Mouse (Mus musculus) midbrain, embryonic 15.5 days (tissue): ENCODE measurements around the gene Uba52. TPM values are rescaled to one million over a fixed set of nuclear protein-coding genes. Genes with fewer than 3 reads are reported as not detected.

ENCODE experiments used
- ATAC-seq: fragments of 200-750 bp; cut with Nextera tagmentation; replicated peaks from 2 replicates; pipeline ENCODE4 v1.8.0; 2017; ENCODE audit warnings: moderate TSS enrichment
- H3K27ac ChIP-seq: fragments of 300-500 bp; sonication (generic); 2 replicates; pipeline ENCODE4 v1.5.1; 2015; ENCODE audit warnings: mild to moderate bottlenecking, inconsistent platforms
- H3K27me3 ChIP-seq: fragments of 300-500 bp; sonication (generic); replicated peaks from 2 replicates; pipeline ENCODE4 v1.6.1; 2015; ENCODE audit warnings: inconsistent platforms
- H3K36me3 ChIP-seq: fragments of 300-500 bp; sonication (generic); replicated peaks from 2 replicates; pipeline ENCODE4 v1.6.1; 2015; ENCODE audit warnings: inconsistent platforms
- H3K4me1 ChIP-seq: fragments of 300-500 bp; sonication (generic); 2 replicates; pipeline ENCODE4 v1.6.1; 2015; ENCODE audit warnings: inconsistent platforms
- H3K4me2 ChIP-seq: fragments of 300-500 bp; sonication (generic); 2 replicates; pipeline ENCODE4 v1.6.1; 2015; ENCODE audit warnings: inconsistent platforms, mild to moderate bottlenecking, moderate library complexity
- H3K4me3 ChIP-seq: fragments of 300-500 bp; sonication (generic); 2 replicates; pipeline ENCODE4 v1.5.1; 2015; ENCODE audit warnings: mild to moderate bottlenecking, inconsistent platforms
- H3K9ac ChIP-seq: fragments of 300-500 bp; sonication (generic); 2 replicates; pipeline ENCODE4 v1.6.1; 2015; ENCODE audit warnings: mild to moderate bottlenecking, inconsistent platforms
- H3K9me3 ChIP-seq: fragments of 300-500 bp; sonication (generic); 2 replicates; pipeline ENCODE4 v1.6.1; 2016; ENCODE audit warnings: inconsistent platforms
- WGBS: fragments of 180-500 bp; shearing (Covaris S2); methylation state at CpG from one replicate; pipeline ENCODE4 v1.1.7; 2015; ENCODE audit warnings: mixed read lengths; 5-methylcytosine and 5-hydroxymethylcytosine counted together
- polyA plus RNA-seq: library from polyadenylated mRNA; unstranded; fragments of >200 nt; fragmentation: Nextera tagmentation; extraction: Ambion mirVana; gene quantifications from 2 replicates; pipeline ENCODE4 v1.2.1, GENCODE M21; 2015

Gene Uba52
- polyA plus RNA-seq = 587 and 620 TPM in 2 replicates

DNA sequence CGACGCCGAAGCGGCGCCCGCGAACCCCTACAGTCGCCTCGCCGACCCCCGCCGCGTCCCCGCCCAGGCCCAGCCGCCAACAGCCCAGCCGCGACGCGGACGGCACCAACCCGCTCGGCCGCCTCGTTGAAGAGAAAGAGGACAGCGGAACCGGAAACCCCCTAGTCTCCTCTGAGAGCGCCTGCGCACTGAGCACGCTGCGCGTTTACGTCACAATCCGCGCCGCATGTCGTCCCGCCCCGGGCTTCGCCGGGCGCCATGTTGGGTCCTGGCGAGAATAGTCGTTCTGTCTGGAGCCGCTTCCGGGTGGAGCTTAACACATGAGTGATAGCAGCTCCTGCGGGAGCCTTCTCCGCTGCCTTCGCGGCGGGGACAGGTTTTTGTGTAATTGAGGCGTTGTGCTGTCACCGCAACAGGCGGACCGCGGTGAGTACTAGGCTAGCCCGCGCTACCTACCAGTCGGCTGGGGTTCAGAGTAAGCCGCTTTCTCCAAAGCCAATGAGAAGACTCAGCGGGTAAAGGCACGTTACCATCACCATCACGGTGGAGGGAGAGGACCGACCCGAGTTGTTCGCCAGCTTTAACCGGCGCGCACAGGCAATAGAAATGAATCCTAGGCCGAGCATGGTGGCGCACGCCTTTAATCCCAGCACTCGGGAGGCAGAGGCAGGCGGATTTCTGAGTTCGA lies at the start of gene Uba52:
Gene Uba52 (minus strand): TSS at position 574 of the 688 bp plus-strand sequence.
- no peaks in the 10 kb centered on the region for H3K9me3 ChIP-seq
- peaks cover 33% of the 10 kb centered on the region for H3K4me1 ChIP-seq
- H3K4me2 ChIP-seq = peak within 1 kb of the TSS; percentile 95
- peaks cover 8% of the 10 kb centered on the region; the same call in 1 of the 2 replicates for H3K36me3 ChIP-seq
- WGBS = 1% methylated on average over 74 of the region's 74 CpGs
- peak within 1 kb of the TSS; percentile 88 for H3K4me3 ChIP-seq
- peak within 1 kb of the TSS; percentile 97 for H3K27ac ChIP-seq
- no peaks in the 10 kb centered on the region for H3K27me3 ChIP-seq
- peak within 1 kb of the TSS; percentile 88 for H3K9ac ChIP-seq
- ATAC-seq = peak; percentile 86

DNA sequence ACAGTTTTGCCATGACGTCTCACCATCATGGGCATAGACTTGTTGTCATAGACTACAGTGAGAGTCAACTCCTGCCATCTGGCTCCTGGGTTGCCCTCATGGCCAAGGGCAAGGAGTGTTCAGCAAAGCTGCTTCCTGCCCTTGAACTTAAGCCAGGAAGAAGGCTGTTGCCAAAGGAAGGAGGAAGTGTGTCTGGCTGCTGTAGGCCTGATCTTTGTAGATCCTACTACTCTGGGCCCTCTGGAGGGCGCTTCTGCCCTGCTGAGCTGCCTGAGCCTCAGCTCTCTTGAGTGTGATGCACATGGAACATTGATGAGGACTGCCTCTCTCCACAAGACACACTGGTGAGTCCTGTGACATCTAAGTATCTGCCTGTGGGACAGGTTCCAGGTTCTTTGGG lies 49.5 kb upstream of the Uba52 start:
- Histone ChIP-seq H3K4me1 (peaks cover 5% of the 10 kb centered on the region; the same call in 1 of the 2 replicates), H3K4me2 (no peak overlapping the region), H3K27me3 (no peaks in the 10 kb centered on the region), H3K4me3 (no peak overlapping the region), H3K9ac (no peak overlapping the region), H3K9me3 (no peaks in the 10 kb centered on the region), H3K27ac (no peak overlapping the region), H3K36me3 (no peaks in the 10 kb centered on the region)
- ATAC-seq = no peak
- 90% methylated on average over 2 of the region's 2 CpGs for WGBS

DNA sequence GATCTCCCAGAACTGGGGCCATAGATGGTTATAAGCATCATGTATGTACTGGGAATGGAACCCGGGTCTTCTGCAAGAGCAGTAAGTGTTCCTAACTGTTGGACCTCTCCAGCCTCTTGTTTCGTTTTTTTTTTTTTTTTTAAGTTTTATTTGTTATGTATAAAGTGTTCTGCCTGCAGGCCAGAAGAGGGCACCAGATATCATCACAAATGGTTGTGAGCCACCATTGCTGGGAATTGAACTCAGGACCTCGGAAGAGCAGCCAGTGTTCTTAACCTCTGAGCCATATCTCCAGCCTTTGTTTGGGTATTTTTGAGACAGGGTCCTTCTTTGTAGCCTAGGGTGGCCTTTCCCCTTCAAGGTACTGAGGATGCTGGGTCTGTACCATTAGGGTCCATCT lies 48.4 kb upstream of the Uba52 start:
- 86% methylated on average over 3 of the region's 3 CpGs for WGBS
- H3K9me3 ChIP-seq = no peaks in the 10 kb centered on the region
- peaks cover 2% of the 10 kb centered on the region for H3K4me1 ChIP-seq
- no peaks in the 10 kb centered on the region for H3K36me3 ChIP-seq
- H3K4me3 ChIP-seq = no peak overlapping the region
- no peak overlapping the region for H3K9ac ChIP-seq
- ATAC-seq = no peak
- no peaks in the 10 kb centered on the region for H3K27me3 ChIP-seq
- no peak overlapping the region for H3K27ac ChIP-seq
- H3K4me2 ChIP-seq = no peak overlapping the region

DNA sequence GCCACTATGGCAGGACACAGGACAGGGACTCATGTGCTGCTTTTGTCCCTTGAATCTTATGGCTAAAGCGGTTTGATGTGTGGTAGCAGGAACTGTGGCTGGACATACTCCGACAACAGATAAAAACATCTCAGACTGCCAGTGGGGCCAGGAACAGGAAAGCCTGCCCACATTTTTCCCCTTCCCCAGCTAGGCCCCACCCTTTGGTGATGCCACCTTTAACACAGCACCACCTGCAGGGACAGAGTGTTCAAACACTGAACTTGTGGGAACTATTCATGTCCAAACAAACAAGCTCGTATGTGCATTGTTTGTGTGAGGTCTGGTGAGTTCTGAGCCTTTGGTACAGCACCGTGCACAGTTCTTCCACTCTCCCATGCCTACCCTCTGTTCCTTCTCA lies 47.7 kb upstream of the Uba52 start:
- no peak overlapping the region for H3K27ac ChIP-seq
- WGBS = 69% methylated on average over 4 of the region's 4 CpGs
- peaks cover 8% of the 10 kb centered on the region for H3K4me1 ChIP-seq
- no peak overlapping the region for H3K4me3 ChIP-seq
- no peaks in the 10 kb centered on the region for H3K36me3 ChIP-seq
- H3K9me3 ChIP-seq = no peaks in the 10 kb centered on the region
- ATAC-seq = no peak
- H3K9ac ChIP-seq = no peak overlapping the region
- no peak overlapping the region for H3K4me2 ChIP-seq
- no peaks in the 10 kb centered on the region for H3K27me3 ChIP-seq

DNA sequence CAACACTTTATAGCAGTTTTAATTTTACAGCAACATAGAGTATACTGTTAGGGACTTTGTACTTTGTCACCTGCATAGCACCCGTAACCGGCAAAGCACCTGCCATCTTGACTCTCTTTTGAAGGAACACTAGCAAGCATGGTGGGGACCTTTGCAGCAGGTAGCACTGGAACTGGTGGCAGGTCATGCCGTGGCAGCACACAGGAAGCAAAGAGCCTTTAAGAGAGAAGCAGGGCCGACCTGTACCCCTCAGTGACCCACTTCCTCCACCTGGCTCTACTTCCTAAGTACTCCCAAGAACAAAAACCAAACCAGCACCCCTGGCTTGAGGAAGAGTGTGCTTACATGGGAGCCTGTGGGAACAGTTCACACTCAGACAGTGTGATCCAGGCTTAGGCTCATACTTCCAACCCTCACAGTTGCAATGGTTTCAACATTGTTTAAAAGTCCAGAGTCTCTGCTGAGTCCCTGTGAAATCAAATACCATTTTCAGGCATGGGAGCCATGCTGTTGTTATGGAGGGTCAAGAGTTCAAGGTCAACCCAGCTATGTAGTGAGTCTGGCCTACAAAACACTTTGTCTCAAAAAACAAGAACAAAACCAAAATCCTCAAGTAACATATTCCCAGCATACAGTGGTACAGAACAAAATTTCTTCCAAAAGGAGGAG lies 44.6 kb upstream of the Uba52 start:
- no peak overlapping the region for H3K9ac ChIP-seq
- no peak for ATAC-seq
- no peaks in the 10 kb centered on the region for H3K9me3 ChIP-seq
- H3K36me3 ChIP-seq = no peaks in the 10 kb centered on the region
- H3K27me3 ChIP-seq = no peaks in the 10 kb centered on the region
- WGBS = 93% methylated on average over 4 of the region's 4 CpGs
- H3K4me3 ChIP-seq = no peak overlapping the region
- H3K4me2 ChIP-seq = no peak overlapping the region
- no peak overlapping the region for H3K27ac ChIP-seq
- peaks cover 14% of the 10 kb centered on the region for H3K4me1 ChIP-seq

DNA sequence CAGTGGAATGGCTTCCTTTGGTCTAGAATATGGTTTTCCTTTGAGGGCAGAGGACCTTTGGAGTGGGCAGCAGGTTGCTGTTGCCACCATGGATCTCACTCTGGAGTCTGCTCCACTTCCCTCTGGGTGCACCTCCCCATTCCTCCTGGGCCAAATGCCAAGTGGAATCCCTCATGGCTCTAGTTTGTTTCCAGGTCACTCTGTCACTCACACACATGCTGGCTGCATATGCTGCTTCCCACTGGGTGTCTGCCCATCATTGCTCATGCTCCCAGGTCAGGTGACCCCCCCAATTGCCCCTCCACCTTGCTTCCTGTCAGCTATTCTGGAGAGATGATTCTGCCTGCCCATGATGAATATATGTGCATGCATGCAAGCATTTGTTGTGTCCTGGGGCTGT lies 43.1 kb upstream of the Uba52 start:
- Histone ChIP-seq H3K4me3 (no peak overlapping the region), H3K27ac (no peak overlapping the region), H3K27me3 (no peaks in the 10 kb centered on the region), H3K4me2 (no peak overlapping the region), H3K4me1 (peaks cover 14% of the 10 kb centered on the region), H3K9ac (no peak overlapping the region), H3K36me3 (no peaks in the 10 kb centered on the region), H3K9me3 (no peaks in the 10 kb centered on the region)
- ATAC-seq = no peak

DNA sequence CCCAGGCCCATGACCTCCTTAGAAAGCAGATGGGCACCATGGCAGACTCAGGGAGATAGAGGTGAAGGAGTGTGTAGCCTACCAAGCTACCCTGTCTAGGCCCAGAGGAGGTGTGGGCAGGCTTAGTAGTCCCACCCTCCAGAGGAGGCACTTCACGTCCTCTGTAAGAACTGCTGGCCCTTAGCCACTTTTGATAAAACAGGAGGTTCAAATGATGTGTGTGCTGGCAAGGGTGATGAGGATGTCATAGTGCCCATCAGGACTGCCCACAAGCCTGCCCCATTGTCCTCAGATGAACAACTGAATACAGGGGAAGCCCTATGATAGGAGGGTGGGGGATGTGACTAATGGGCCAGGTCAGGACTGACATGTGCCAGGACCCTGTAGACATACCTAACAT lies 42.2 kb upstream of the Uba52 start:
- no peak overlapping the region for H3K27ac ChIP-seq
- H3K27me3 ChIP-seq = no peaks in the 10 kb centered on the region
- no peaks in the 10 kb centered on the region for H3K9me3 ChIP-seq
- H3K9ac ChIP-seq = no peak overlapping the region
- no peak overlapping the region for H3K4me3 ChIP-seq
- H3K4me1 ChIP-seq = peaks cover 14% of the 10 kb centered on the region
- H3K4me2 ChIP-seq = no peak overlapping the region
- 57% methylated on average over 1 of the region's 1 CpGs for WGBS
- H3K36me3 ChIP-seq = no peaks in the 10 kb centered on the region
- ATAC-seq = no peak

DNA sequence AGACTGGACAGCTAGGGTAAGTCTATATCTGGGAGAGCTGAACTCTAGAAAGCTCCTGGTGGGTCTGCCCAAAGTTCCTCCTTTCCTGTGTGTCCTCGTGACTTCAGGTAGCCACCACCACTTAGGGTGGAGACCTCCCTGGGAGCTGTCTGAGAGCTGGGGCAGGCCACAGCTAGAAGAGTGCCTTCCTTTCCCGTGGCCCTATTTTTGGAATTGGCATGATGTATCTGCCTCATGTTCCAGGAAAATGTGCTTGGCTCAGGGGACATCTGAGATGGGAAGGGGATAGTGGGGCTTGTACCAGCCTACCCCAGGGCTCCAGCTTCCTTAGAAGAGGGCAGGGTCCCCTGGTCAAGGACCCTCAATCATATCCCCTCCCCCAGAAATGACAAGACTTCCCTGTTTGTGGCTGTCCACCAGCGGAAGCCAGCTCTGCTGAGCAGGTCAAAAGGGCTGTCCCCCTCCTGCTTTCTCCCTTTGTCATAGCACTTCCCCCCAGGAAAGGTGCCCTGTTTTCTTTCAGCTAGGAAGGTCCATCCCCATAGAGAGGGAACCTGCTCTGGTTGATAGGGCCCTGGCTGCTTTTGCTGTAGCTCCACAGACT lies 41.1 kb upstream of the Uba52 start:
- Histone ChIP-seq H3K36me3 (no peaks in the 10 kb centered on the region), H3K9me3 (no peaks in the 10 kb centered on the region), H3K4me2 (no peak overlapping the region), H3K27ac (no peak overlapping the region), H3K27me3 (no peaks in the 10 kb centered on the region), H3K4me3 (no peak overlapping the region), H3K9ac (no peak overlapping the region), H3K4me1 (peaks cover 14% of the 10 kb centered on the region)
- no peak for ATAC-seq
- WGBS = 81% methylated on average over 3 of the region's 3 CpGs

DNA sequence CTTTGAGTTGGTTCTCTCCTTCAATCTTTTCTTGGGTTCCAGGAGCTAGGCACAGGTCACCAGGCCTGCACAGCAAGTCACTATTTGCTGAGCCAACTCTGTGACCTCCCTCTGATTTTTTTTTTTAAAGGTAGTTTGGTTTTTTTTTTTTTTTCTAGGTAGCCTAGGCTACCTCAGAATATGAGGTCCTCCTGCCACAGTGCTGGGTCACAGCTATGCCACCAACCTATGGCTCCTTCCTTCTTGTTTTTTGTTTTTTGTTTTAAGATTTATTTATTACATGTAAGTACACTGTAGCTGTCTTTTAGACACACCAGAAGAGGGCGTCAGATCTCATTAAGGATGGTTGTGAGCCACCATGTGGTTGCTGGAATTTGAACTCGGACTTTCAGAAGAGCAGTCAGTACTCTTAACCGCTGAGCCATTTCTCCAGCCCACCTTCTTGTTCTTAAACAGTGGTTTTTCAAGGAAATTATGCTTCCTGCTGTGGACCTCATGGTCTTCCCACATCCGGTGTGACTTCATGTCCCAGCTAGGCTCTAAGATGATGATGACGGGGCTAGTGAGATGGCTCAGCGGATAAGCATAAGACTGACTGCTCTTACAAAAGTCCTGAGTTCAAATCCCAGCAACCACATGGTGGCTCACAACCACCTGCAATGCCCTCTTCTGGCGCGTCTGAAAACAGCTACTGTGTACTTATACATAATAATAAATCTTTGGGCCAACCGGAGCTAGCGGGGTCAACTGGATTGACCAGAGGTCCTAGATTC lies 39.0 kb upstream of the Uba52 start:
- no peaks in the 10 kb centered on the region for H3K27me3 ChIP-seq
- peaks cover 14% of the 10 kb centered on the region for H3K4me1 ChIP-seq
- H3K36me3 ChIP-seq = no peaks in the 10 kb centered on the region
- H3K9me3 ChIP-seq = no peaks in the 10 kb centered on the region
- no peak overlapping the region for H3K27ac ChIP-seq
- ATAC-seq = no peak
- no peak overlapping the region for H3K4me3 ChIP-seq
- H3K4me2 ChIP-seq = no peak overlapping the region
- WGBS = 92% methylated on average over 10 of the region's 10 CpGs
- H3K9ac ChIP-seq = no peak overlapping the region

DNA sequence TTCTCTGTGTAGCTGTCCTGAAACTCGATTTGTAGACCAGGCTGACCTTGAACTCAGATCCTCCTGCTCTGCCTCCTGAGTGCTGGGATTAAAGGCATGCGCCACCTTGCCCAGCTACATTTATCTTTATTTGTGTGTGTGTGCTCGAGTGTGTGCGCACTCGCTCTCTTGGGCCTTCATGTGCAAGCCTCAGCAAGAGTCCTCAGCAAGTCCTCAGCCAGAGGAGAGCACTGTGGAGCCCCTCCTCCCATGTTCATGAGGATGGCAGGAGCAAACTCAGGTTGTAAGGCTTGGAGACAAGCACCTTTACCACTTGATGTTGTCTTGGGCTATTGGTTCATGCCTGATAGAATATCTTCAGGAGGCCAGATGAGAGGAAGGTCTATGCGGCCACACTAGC lies 37.2 kb upstream of the Uba52 start:
- 89% methylated on average over 6 of the region's 6 CpGs for WGBS
- H3K27ac ChIP-seq = no peak overlapping the region
- 0 out of 2 replicates have a peak, but pooled peaks cover 19% of the 10 kb centered on the region for H3K4me1 ChIP-seq
- no peaks in the 10 kb centered on the region for H3K27me3 ChIP-seq
- no peak overlapping the region for H3K9ac ChIP-seq
- no peaks in the 10 kb centered on the region for H3K36me3 ChIP-seq
- no peak for ATAC-seq
- no peak overlapping the region for H3K4me3 ChIP-seq
- H3K4me2 ChIP-seq = no peak overlapping the region
- H3K9me3 ChIP-seq = no peaks in the 10 kb centered on the region

DNA sequence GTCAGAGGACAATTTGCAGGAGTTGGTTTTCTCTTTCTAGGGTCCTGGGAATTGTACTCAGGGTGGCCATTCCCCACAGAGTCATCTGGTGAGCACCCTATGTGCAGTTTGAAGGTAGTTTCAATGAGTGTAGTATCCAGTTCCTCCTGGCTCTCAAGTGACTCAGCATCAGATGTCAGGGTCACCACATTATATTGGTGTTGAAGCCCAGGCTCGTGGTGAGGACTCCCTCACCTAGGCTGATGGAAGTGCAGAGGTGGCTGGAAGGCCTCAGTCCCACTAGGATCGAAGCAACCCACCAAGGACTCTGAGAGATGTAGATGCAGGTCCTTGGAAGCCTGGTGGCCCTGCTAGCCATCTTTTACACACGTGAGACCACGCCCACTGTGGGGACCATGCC lies 35.8 kb upstream of the Uba52 start:
- Histone ChIP-seq H3K4me2 (no peak overlapping the region), H3K27ac (no peak overlapping the region), H3K27me3 (no peaks in the 10 kb centered on the region), H3K4me3 (no peak overlapping the region), H3K4me1 (peaks cover 26% of the 10 kb centered on the region), H3K36me3 (no peaks in the 10 kb centered on the region), H3K9ac (no peak overlapping the region), H3K9me3 (no peaks in the 10 kb centered on the region)
- WGBS = 93% methylated on average over 4 of the region's 4 CpGs
- ATAC-seq = no peak

DNA sequence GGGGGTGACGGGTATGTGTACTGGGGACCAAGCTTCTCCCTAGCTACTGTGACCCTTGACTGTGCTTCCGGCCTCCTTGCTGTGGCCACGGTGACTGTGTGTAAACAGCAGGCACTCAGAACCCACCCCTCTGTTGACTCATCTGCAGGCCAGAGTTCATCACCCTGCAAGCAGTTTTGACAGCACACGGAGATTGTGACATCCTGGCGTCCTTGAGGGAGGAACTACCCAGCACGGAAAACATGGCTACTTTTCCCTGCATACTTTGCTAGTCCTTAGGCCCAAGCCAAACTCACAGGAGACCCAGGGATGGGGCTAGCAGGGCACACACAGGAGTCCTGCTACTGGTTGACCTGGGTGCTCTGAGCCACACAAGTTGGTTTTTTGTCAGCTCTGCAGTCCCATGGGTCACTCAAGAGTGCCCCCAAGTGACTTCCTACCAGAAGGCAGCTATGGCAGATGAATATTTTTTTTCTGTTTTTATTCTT lies 33.6 kb upstream of the Uba52 start:
- ATAC-seq = no peak
- Histone ChIP-seq H3K4me1 (peaks cover 41% of the 10 kb centered on the region), H3K9me3 (no peaks in the 10 kb centered on the region), H3K36me3 (no peaks in the 10 kb centered on the region), H3K27ac (no peak overlapping the region), H3K4me3 (no peak overlapping the region), H3K9ac (no peak overlapping the region), H3K27me3 (no peaks in the 10 kb centered on the region), H3K4me2 (no peak overlapping the region)
- WGBS = 67% methylated on average over 6 of the region's 6 CpGs
